ENCODE assay signal across 8 mouse cellular contexts in the genomic region with DNA sequence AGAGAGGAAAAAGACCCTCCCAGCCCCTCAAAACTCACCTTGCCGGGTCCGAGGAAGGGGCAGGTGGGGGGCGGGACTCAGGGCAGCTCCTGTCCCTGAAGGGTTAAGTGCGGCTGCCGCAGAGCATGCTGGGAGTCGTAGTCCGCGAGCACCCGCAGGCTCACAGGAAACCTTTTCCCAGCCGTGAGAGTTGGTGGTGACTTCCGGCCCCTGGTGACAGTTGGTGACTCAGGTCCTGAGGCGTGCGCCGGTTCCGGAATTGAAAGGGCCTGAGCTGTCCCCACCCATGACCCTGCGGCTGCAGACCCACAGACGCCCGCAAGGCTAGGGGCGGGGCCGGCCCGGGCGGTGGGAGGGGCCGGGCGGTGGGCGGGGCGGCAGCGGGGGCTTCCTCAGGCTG. TPM values are rescaled to one million over a fixed set of nuclear protein-coding genes. Genes with fewer than 3 reads are reported as not detected.
DNase-seq lines count a peak whose midpoint lies in the region; ATAC-seq lines count a peak whose summit lies in the region.

A gene (minus strand): TSS at position 96 of the 400 bp plus-strand sequence.

- no peaks in the 10 kb centered on the region for H3K27me3 ChIP-seq in hindbrain, embryonic 12.5 days

- under 1% methylated on average over 27 of the region's 27 CpGs for WGBS in hindbrain, embryonic 12.5 days

- H3K9ac ChIP-seq in hindbrain, embryonic 12.5 days, result peak within 1 kb of the TSS; percentile 58

- H3K36me3 ChIP-seq in hindbrain, embryonic 12.5 days, result no peaks in the 10 kb centered on the region

- H3K4me1 ChIP-seq in hindbrain, embryonic 12.5 days, result peaks cover 17% of the 10 kb centered on the region

- DNase-seq in Muller cell, postnatal 12 days (ENCODE audit: inconsistent ontology term), result peak; percentile 99
- peak; percentile 98 for DNase-seq in cerebellum, adult 9-11 months
- peak; percentile 93 to 96 for DNase-seq in frontal cortex, adult 2 months (ENCODE audit: extremely low spot score in 1 of 2, low spot score in 1 of 2)
- peak; percentile 90 to 96 for DNase-seq in layer of hippocampus, postnatal 14 days (ENCODE audit: low spot score in 2 of 2)
- peak; percentile 96 for DNase-seq in lung, postnatal 14 days
- peak; percentile 86 for DNase-seq in retina, adult 2 months (ENCODE audit: low read depth, low spot score)
- peak; percentile 93 to 97 for DNase-seq in thymus, postnatal 36 days

- H3K4me3 ChIP-seq in hindbrain, embryonic 12.5 days, result peak within 1 kb of the TSS; percentile 61

- peak within 1 kb of the TSS; percentile 72 for H3K4me2 ChIP-seq in hindbrain, embryonic 12.5 days (replicated peaks)

- no peaks in the 10 kb centered on the region for H3K9me3 ChIP-seq in hindbrain, embryonic 12.5 days (replicated peaks)

- ATAC-seq in hindbrain, embryonic 12.5 days (ENCODE audit: low FRiP score), result peak; percentile 80

- H3K27ac ChIP-seq in hindbrain, embryonic 12.5 days, result peak within 1 kb of the TSS; percentile 84

RNA-seq across cellular contexts. Expression of the gene that starts here (rescaled TPM):
- polyA plus RNA-seq in frontal cortex, adult 2 months (2012; rRNA removed), result 24.7 and 27.5 TPM in 2 replicates
- polyA plus RNA-seq in hindbrain, embryonic 12.5 days (2016; fragmentation: Nextera tagmentation; extraction: Ambion mirVana), result 2.9 and 3.3 TPM in 2 replicates
- total RNA-seq in layer of hippocampus, postnatal 14 days (2021), result 10 to 100 TPM; 15.5 to 16.2 TPM

Comparison
In these comparisons a context has a peak if more than half of its experiments do, and no peak if none do; other contexts are left out.
1. Peak in every context shown above with its lines: DNase-seq, ATAC-seq, H3K4me3 ChIP-seq and H3K27ac ChIP-seq.